Mouse (Mus musculus) bone marrow, adult 2 months (tissue): ENCODE measurements around the gene Inpp4a.

Experiments used
- CTCF ChIP-seq: fragments of 200-500 bp; IDR thresholded peaks from 2 replicates; pipeline ENCODE4 v1.5.1; 2011; ENCODE audit warnings: low read length, control low read depth; ENCODE audit not compliant: control insufficient read depth, insufficient read depth
- POLR2A ChIP-seq: fragments of 200-500 bp; IDR thresholded peaks from 2 replicates; pipeline ENCODE4 v1.6.1; 2011; ENCODE audit warnings: low read depth, mild to moderate bottlenecking, control low read depth, low read length, borderline replicate concordance; ENCODE audit not compliant: control insufficient read depth

- TF ChIP-seq CTCF, result no peak
- no peak for TF ChIP-seq POLR2A
These were observed 99.3 kb downstream of the Inpp4a start for GRCm38 (mm10) chr1:37398961-37399360.
